Mouse (Mus musculus) forebrain, postnatal 0 days (tissue): Measurements from ENCODE around the gene Tmem79. TPM values are rescaled to one million over a fixed set of nuclear protein-coding genes. Genes with fewer than 3 reads are reported as not detected.

ENCODE experiments used
- ATAC-seq: fragments of 200-750 bp; cut with Nextera tagmentation; 2 replicates; pipeline ENCODE4 v1.8.0; 2017; ENCODE audit warnings: mild to moderate bottlenecking, moderate library complexity
- DNase-seq: peaks from one replicate; pipeline ENCODE4 v3.0.0-alpha.2; 2015
- H3K27ac ChIP-seq: fragments of 300-500 bp; sonication (generic); 2 replicates; pipeline ENCODE4 v1.5.1; 2014; ENCODE audit warnings: low read depth, mild to moderate bottlenecking, antibody characterized with exemption, low read length, moderate library complexity, mixed read lengths
- H3K27me3 ChIP-seq: fragments of 300-500 bp; sonication (generic); 2 replicates; pipeline ENCODE4 v1.6.1; 2014; ENCODE audit warnings: mild to moderate bottlenecking, low read length, mixed read lengths; ENCODE audit not compliant: insufficient read depth
- H3K36me3 ChIP-seq: fragments of 300-500 bp; sonication (generic); 2 replicates; pipeline ENCODE4 v1.6.1; 2014; ENCODE audit warnings: mild to moderate bottlenecking, moderate library complexity; ENCODE audit not compliant: insufficient read depth
- H3K4me1 ChIP-seq: fragments of 300-500 bp; sonication (generic); 2 replicates; pipeline ENCODE4 v1.6.1; 2014; ENCODE audit warnings: antibody characterized with exemption; ENCODE audit not compliant: insufficient read depth
- H3K4me2 ChIP-seq: fragments of 300-500 bp; sonication (generic); 2 replicates; pipeline ENCODE4 v1.6.1; 2014; ENCODE audit warnings: low read depth, mild to moderate bottlenecking, moderate library complexity
- H3K4me3 ChIP-seq: fragments of 300-500 bp; sonication (generic); 2 replicates; pipeline ENCODE4 v1.5.1; 2014; ENCODE audit warnings: low read depth, low read length, mixed read lengths
- H3K9ac ChIP-seq: fragments of 300-500 bp; sonication (generic); 2 replicates; pipeline ENCODE4 v1.6.1; 2014; ENCODE audit warnings: mild to moderate bottlenecking
- H3K9me3 ChIP-seq: fragments of 300-500 bp; sonication (generic); 2 replicates; pipeline ENCODE4 v1.6.1; 2016; ENCODE audit warnings: low read length
- CTCF ChIP-seq: sonication (generic); IDR thresholded peaks from 2 replicates; pipeline ENCODE4 v1.5.1; 2016; ENCODE audit warnings: antibody characterized with exemption, control low read depth, low read depth
- WGBS: fragments of 180-500 bp; shearing (Covaris S2); extraction: QIAGEN DNeasy Blood & Tissue Kit; methylation state at CpG from one replicate; pipeline ENCODE4 v1.1.7; 2014; 5-methylcytosine and 5-hydroxymethylcytosine counted together
- polyA plus RNA-seq: library from polyadenylated mRNA; unstranded; fragments of >200 nt; fragmentation: Nextera tagmentation; extraction: Ambion mirVana; gene quantifications from 2 replicates; pipeline ENCODE4 v1.2.1, GENCODE M21; 2015
- total RNA-seq: library from RNA; depleted of rRNA; stranded (reverse); fragments of >200 nt; gene quantifications from 2 replicates; pipeline ENCODE4 v1.2.3, GENCODE M21; 2014

Tmem79 gene
- total and polyA plus RNA-seq, 2 experiments from 2014 or later: 0.33 to 0.92 TPM

- Histone ChIP-seq H3K9ac (no peak overlapping the region), H3K36me3 (peaks cover 75% of the 10 kb centered on the region), H3K9me3 (no peaks in the 10 kb centered on the region), H3K4me1 (no peaks in the 10 kb centered on the region), H3K4me2 (no peak overlapping the region), H3K27me3 (no peaks in the 10 kb centered on the region), H3K4me3 (no peak overlapping the region), H3K27ac (no peak overlapping the region)
- no peak for TF ChIP-seq CTCF
- 68% methylated on average over 3 of the region's 3 CpGs for WGBS
- DNase-seq: no peak
- ATAC-seq: no peak
Observed at GRCm38 (mm10) chr3:88359989-88360388, 24.0 kb upstream of the Tmem79 start.

- no peak overlapping the region for H3K27ac ChIP-seq
- peaks cover 79% of the 10 kb centered on the region for H3K36me3 ChIP-seq
- H3K4me3 ChIP-seq: no peak overlapping the region
- ATAC-seq: no peak
- no peak overlapping the region for H3K9ac ChIP-seq
- no peaks in the 10 kb centered on the region for H3K9me3 ChIP-seq
- no peaks in the 10 kb centered on the region for H3K27me3 ChIP-seq
- no peak for TF ChIP-seq CTCF
- DNase-seq: no peak
- WGBS: 78% methylated on average over 5 of the region's 5 CpGs
- H3K4me2 ChIP-seq: no peak overlapping the region
- no peaks in the 10 kb centered on the region for H3K4me1 ChIP-seq
Observed at GRCm38 (mm10) chr3:88359584-88359983, 23.6 kb upstream of the Tmem79 start.

DNA sequence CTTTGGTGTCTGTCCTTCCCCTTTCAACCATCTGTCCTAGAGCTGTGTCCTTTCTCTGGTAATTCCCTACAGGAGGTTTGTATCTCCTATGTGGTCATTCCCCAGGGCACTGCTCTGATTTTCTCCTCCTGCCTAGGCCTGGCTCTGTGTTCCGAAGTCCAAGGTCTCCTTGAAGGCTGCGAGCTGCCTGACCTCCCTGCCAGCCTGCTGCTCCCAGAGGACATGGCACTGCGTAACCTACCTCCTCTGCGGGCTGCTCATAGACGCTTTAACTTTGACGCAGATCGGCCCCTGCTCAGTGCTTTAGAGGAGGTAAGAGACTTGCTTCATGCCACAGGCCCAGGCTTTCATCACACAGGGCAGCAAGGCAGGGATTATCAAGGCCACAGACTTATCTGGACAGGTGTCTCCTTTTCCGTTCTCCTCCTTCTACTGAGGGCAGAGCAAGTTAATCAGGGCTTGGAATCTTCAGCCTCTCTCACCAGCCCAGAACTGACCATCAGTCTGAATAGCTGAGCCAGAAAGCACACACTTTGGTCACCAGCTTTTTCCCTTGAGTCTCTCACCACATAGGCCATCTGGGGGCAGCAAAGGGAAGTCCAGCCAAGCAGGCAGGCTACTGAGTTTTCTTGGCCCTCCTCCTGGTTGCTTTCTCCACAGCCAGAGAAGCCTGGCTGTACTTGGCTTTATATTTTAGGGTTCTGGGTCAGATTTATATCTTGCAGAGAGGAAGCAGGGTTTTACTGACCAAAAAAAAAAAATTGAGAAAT lies 18.6 kb upstream of the Tmem79 start:
- no peaks in the 10 kb centered on the region for H3K9me3 ChIP-seq
- no peak for ATAC-seq
- no peak for TF ChIP-seq CTCF
- 97% methylated on average over 8 of the region's 8 CpGs for WGBS
- H3K27me3 ChIP-seq: no peaks in the 10 kb centered on the region
- H3K4me3 ChIP-seq: no peak overlapping the region
- H3K4me1 ChIP-seq: no peaks in the 10 kb centered on the region
- peaks cover 98% of the 10 kb centered on the region for H3K36me3 ChIP-seq
- no peak for DNase-seq
- no peak overlapping the region for H3K27ac ChIP-seq
- H3K9ac ChIP-seq: no peak overlapping the region
- H3K4me2 ChIP-seq: no peak overlapping the region

GRCm38 (mm10) chr3:88352907-88353306 lies 17.0 kb upstream of the Tmem79 start:
- TF ChIP-seq CTCF: no peak
- Histone ChIP-seq H3K27ac (no peak overlapping the region), H3K4me1 (no peaks in the 10 kb centered on the region), H3K27me3 (no peaks in the 10 kb centered on the region), H3K9me3 (no peaks in the 10 kb centered on the region), H3K4me3 (no peak overlapping the region), H3K4me2 (no peak overlapping the region), H3K36me3 (peaks cover 98% of the 10 kb centered on the region), H3K9ac (no peak overlapping the region)
- no peak for ATAC-seq
- DNase-seq: no peak
- 90% methylated on average over 9 of the region's 9 CpGs for WGBS

DNA sequence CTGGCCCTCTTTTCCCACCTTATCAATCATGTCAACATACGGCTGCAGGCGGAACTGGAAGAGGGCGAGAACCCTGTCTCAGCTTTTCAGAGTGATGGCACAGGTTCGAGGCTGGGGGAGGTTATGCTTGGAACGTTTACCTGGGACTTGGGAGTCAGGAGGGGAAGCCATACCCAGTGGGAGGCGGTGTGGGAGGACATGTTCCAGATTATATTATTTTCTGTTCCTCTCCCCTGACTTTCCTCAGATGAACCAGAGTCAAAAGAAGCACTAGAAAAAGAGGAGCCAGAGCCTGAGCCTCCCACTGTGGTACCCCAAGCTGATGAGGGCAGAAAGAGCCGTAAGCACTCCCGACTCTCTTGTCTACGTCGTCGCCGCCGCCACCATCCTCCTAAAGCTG lies 14.8 kb upstream of the Tmem79 start:
- no peak overlapping the region for H3K27ac ChIP-seq
- no peak for DNase-seq
- H3K27me3 ChIP-seq: no peaks in the 10 kb centered on the region
- WGBS: 96% methylated on average over 13 of the region's 13 CpGs
- H3K4me1 ChIP-seq: no peaks in the 10 kb centered on the region
- TF ChIP-seq CTCF: no peak
- no peak overlapping the region for H3K9ac ChIP-seq
- H3K4me2 ChIP-seq: no peak overlapping the region
- H3K9me3 ChIP-seq: no peaks in the 10 kb centered on the region
- peaks cover 100% of the 10 kb centered on the region for H3K36me3 ChIP-seq
- H3K4me3 ChIP-seq: no peak overlapping the region
- ATAC-seq: no peak

DNA sequence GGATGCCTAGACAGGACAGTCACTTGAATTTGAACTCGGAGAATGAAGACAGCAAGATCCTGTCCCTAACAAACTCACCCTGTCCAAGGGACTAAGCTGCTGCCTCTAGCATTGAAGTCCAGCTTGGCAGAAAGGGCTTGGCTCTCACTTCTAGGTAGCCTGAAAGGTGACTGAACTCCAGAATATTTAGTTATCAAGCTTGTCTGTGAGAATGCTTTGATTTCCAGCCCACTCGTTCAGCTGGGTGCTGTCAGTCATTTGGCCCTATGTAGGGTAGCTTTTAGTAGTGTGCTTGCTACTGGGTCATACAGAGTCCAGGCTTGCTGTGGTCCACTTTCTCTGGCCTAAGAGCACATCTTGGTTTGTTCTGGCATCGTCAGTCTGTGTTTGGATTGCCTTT lies 3.1 kb upstream of the Tmem79 start:
- ATAC-seq: no peak
- H3K36me3 ChIP-seq: peaks cover 25% of the 10 kb centered on the region
- H3K9me3 ChIP-seq: no peaks in the 10 kb centered on the region
- no peak for TF ChIP-seq CTCF
- no peak overlapping the region for H3K27ac ChIP-seq
- H3K4me1 ChIP-seq: peaks cover 16% of the 10 kb centered on the region; the same call in 1 of the 2 replicates
- H3K4me3 ChIP-seq: no peak overlapping the region
- H3K4me2 ChIP-seq: no peak overlapping the region
- no peak overlapping the region for H3K9ac ChIP-seq
- no peaks in the 10 kb centered on the region for H3K27me3 ChIP-seq
- DNase-seq: no peak
- 73% methylated on average over 3 of the region's 3 CpGs for WGBS

- H3K9me3 ChIP-seq: no peaks in the 10 kb centered on the region
- WGBS: 96% methylated on average over 7 of the region's 7 CpGs
- H3K27ac ChIP-seq: no peak overlapping the region
- DNase-seq: no peak
- no peaks in the 10 kb centered on the region for H3K27me3 ChIP-seq
- no peak overlapping the region for H3K4me3 ChIP-seq
- peaks cover 19% of the 10 kb centered on the region for H3K36me3 ChIP-seq
- TF ChIP-seq CTCF: no peak
- no peak overlapping the region for H3K9ac ChIP-seq
- H3K4me2 ChIP-seq: no peak overlapping the region
- ATAC-seq: no peak
- peaks cover 16% of the 10 kb centered on the region; the same call in 1 of the 2 replicates for H3K4me1 ChIP-seq
Observed at GRCm38 (mm10) chr3:88338316-88338715, 2.4 kb upstream of the Tmem79 start.
